Mouse (Mus musculus): ENCODE data around the gene Tnfsf13. TPM values are rescaled to one million over a fixed set of nuclear protein-coding genes. Genes with fewer than 3 reads are reported as not detected.
"Not testable (repeated sequence)": the region's sequence is repeated elsewhere in the genome, so short reads cannot be mapped to it uniquely, and the experiment has no call there.

The Tnfsf13 gene
- polyA plus RNA-seq, 1 experiment from 2014 or later, result 0.77 TPM

- H3K4me1 ChIP-seq (replicated peaks), result no peaks in the 10 kb centered on the region
- no peak overlapping the region for H3K9ac ChIP-seq
- H3K27me3 ChIP-seq, result no peaks in the 10 kb centered on the region
- no peak overlapping the region for H3K27ac ChIP-seq (replicated peaks)
- H3K4me3 ChIP-seq, result no peak overlapping the region
- no peaks in the 10 kb centered on the region for H3K9me3 ChIP-seq
- H3K36me3 ChIP-seq, result no peaks in the 10 kb centered on the region
- no peak for ATAC-seq (ENCODE audit: low read depth)
- 84% methylated on average over 20 of the region's 20 CpGs for WGBS
- H3K4me2 ChIP-seq, result no peak overlapping the region
Measured at GRCm38 (mm10) chr11:69712954-69713672, 27.5 kb upstream of the Tnfsf13 start.

GRCm38 (mm10) chr11:69711082-69711481 is 25.5 kb upstream of the Tnfsf13 start:
- ATAC-seq (ENCODE audit: low read depth), result no peak

GRCm38 (mm10) chr11:69710470-69710869 is 24.9 kb upstream of the Tnfsf13 start:
- ATAC-seq (ENCODE audit: low read depth), result no peak
- no peaks in the 10 kb centered on the region for H3K36me3 ChIP-seq
- H3K4me1 ChIP-seq (replicated peaks), result no peaks in the 10 kb centered on the region; the same call in 1 of the 2 replicates
- H3K9ac ChIP-seq, result no peak overlapping the region
- H3K4me3 ChIP-seq, result no peak overlapping the region
- no peak overlapping the region for H3K4me2 ChIP-seq
- WGBS, result 69% methylated on average over 3 of the region's 3 CpGs
- H3K9me3 ChIP-seq, result no peaks in the 10 kb centered on the region
- no peak overlapping the region for H3K27ac ChIP-seq (replicated peaks)
- no peaks in the 10 kb centered on the region for H3K27me3 ChIP-seq

More at GRCm38 (mm10) chr11:69711082-69711481, 25.5 kb upstream of the Tnfsf13 start:
- Histone ChIP-seq H3K9ac (no peak overlapping the region), H3K27ac (replicated peaks) (no peak overlapping the region), H3K36me3 (no peaks in the 10 kb centered on the region), H3K4me2 (no peak overlapping the region), H3K27me3 (no peaks in the 10 kb centered on the region), H3K9me3 (no peaks in the 10 kb centered on the region), H3K4me1 (replicated peaks) (no peaks in the 10 kb centered on the region; the same call in 1 of the 2 replicates), H3K4me3 (no peak overlapping the region)
- 76% methylated on average over 2 of the region's 2 CpGs for WGBS

- ATAC-seq (ENCODE audit: low read depth), result no peak
Measured at GRCm38 (mm10) chr11:69709554-69710446, 24.2 kb upstream of the Tnfsf13 start.

GRCm38 (mm10) chr11:69708614-69709265 is 23.2 kb upstream of the Tnfsf13 start:
- Histone ChIP-seq H3K9ac (no peak overlapping the region), H3K4me1 (replicated peaks) (no peaks in the 10 kb centered on the region; the same call in 1 of the 2 replicates), H3K27me3 (no peaks in the 10 kb centered on the region), H3K4me3 (no peak overlapping the region), H3K36me3 (no peaks in the 10 kb centered on the region), H3K4me2 (no peak overlapping the region), H3K9me3 (no peaks in the 10 kb centered on the region), H3K27ac (replicated peaks) (no peak overlapping the region)
- ATAC-seq (ENCODE audit: low read depth), result no peak
- WGBS, result 78% methylated on average over 3 of the region's 3 CpGs

More at GRCm38 (mm10) chr11:69709554-69710446, 24.2 kb upstream of the Tnfsf13 start:
- Histone ChIP-seq H3K4me3 (no peak overlapping the region), H3K27ac (replicated peaks) (no peak overlapping the region), H3K4me2 (no peak overlapping the region), H3K9me3 (no peaks in the 10 kb centered on the region), H3K9ac (no peak overlapping the region), H3K4me1 (replicated peaks) (no peaks in the 10 kb centered on the region; the same call in 1 of the 2 replicates), H3K27me3 (no peaks in the 10 kb centered on the region), H3K36me3 (no peaks in the 10 kb centered on the region)
- WGBS, result 58% methylated on average over 11 of the region's 11 CpGs

- Histone ChIP-seq H3K4me2 (no peak overlapping the region), H3K27me3 (no peaks in the 10 kb centered on the region), H3K27ac (replicated peaks) (no peak overlapping the region), H3K36me3 (no peaks in the 10 kb centered on the region), H3K9me3 (no peaks in the 10 kb centered on the region), H3K4me1 (replicated peaks) (no peaks in the 10 kb centered on the region; the same call in 1 of the 2 replicates), H3K4me3 (no peak overlapping the region), H3K9ac (no peak overlapping the region)
- WGBS, result 84% methylated on average over 4 of the region's 4 CpGs
- no peak for ATAC-seq (ENCODE audit: low read depth)
Measured at GRCm38 (mm10) chr11:69707873-69708381, 22.3 kb upstream of the Tnfsf13 start.

GRCm38 (mm10) chr11:69707480-69707847 is 21.9 kb upstream of the Tnfsf13 start:
- H3K27ac ChIP-seq (replicated peaks), result no peak overlapping the region

GRCm38 (mm10) chr11:69706775-69707479 is 21.3 kb upstream of the Tnfsf13 start:
- H3K4me1 ChIP-seq (replicated peaks), result no peaks in the 10 kb centered on the region; the same call in 1 of the 2 replicates
- no peak overlapping the region for H3K27ac ChIP-seq (replicated peaks)
- WGBS, result 57% methylated on average over 6 of the region's 6 CpGs
- H3K36me3 ChIP-seq, result no peaks in the 10 kb centered on the region
- H3K27me3 ChIP-seq, result no peaks in the 10 kb centered on the region
- H3K9ac ChIP-seq, result no peak overlapping the region
- no peak overlapping the region for H3K4me3 ChIP-seq
- H3K9me3 ChIP-seq, result no peaks in the 10 kb centered on the region
- no peak overlapping the region for H3K4me2 ChIP-seq
- ATAC-seq (ENCODE audit: low read depth), result no peak

More at GRCm38 (mm10) chr11:69707480-69707847, 21.9 kb upstream of the Tnfsf13 start:
- H3K4me1 ChIP-seq (replicated peaks), result no peaks in the 10 kb centered on the region; the same call in 1 of the 2 replicates
- ATAC-seq (ENCODE audit: low read depth), result no peak
- no peaks in the 10 kb centered on the region for H3K9me3 ChIP-seq
- H3K9ac ChIP-seq, result no peak overlapping the region
- WGBS, result 88% methylated on average over 4 of the region's 4 CpGs
- H3K36me3 ChIP-seq, result no peaks in the 10 kb centered on the region
- no peak overlapping the region for H3K4me3 ChIP-seq
- H3K27me3 ChIP-seq, result no peaks in the 10 kb centered on the region
- H3K4me2 ChIP-seq, result no peak overlapping the region

- Histone ChIP-seq H3K27me3 (no peaks in the 10 kb centered on the region), H3K4me1 (replicated peaks) (no peaks in the 10 kb centered on the region; the same call in 1 of the 2 replicates), H3K4me2 (no peak overlapping the region), H3K9me3 (no peaks in the 10 kb centered on the region), H3K4me3 (no peak overlapping the region), H3K27ac (replicated peaks) (no peak overlapping the region), H3K9ac (no peak overlapping the region), H3K36me3 (no peaks in the 10 kb centered on the region)
- WGBS, result 44% methylated on average over 2 of the region's 2 CpGs
- ATAC-seq (ENCODE audit: low read depth), result no peak
Measured at GRCm38 (mm10) chr11:69704613-69705010, 19.0 kb upstream of the Tnfsf13 start.

GRCm38 (mm10) chr11:69703814-69704612 is 18.4 kb upstream of the Tnfsf13 start:
- Histone ChIP-seq H3K4me3 (no peak overlapping the region), H3K27ac (replicated peaks) (no peak overlapping the region), H3K4me1 (replicated peaks) (no peaks in the 10 kb centered on the region; the same call in 1 of the 2 replicates), H3K4me2 (no peak overlapping the region), H3K9me3 (no peaks in the 10 kb centered on the region), H3K9ac (no peak overlapping the region), H3K27me3 (no peaks in the 10 kb centered on the region), H3K36me3 (no peaks in the 10 kb centered on the region)
- 74% methylated on average over 8 of the region's 8 CpGs for WGBS
- no peak for ATAC-seq (ENCODE audit: low read depth)

GRCm38 (mm10) chr11:69703381-69703780 is 17.8 kb upstream of the Tnfsf13 start:
- not testable (repeated sequence) for H3K27me3 ChIP-seq; H3K36me3 ChIP-seq; ATAC-seq (ENCODE audit: low read depth); H3K4me1 ChIP-seq (replicated peaks); H3K9me3 ChIP-seq; H3K9ac ChIP-seq; H3K27ac ChIP-seq (replicated peaks); H3K4me2 ChIP-seq; H3K4me3 ChIP-seq
- WGBS, result 63% methylated on average over 3 of the region's 3 CpGs

Measured in neural tube, embryonic 13.5 days (tissue).